8 mouse cellular contexts compared by ENCODE assay signal in the genomic region with DNA sequence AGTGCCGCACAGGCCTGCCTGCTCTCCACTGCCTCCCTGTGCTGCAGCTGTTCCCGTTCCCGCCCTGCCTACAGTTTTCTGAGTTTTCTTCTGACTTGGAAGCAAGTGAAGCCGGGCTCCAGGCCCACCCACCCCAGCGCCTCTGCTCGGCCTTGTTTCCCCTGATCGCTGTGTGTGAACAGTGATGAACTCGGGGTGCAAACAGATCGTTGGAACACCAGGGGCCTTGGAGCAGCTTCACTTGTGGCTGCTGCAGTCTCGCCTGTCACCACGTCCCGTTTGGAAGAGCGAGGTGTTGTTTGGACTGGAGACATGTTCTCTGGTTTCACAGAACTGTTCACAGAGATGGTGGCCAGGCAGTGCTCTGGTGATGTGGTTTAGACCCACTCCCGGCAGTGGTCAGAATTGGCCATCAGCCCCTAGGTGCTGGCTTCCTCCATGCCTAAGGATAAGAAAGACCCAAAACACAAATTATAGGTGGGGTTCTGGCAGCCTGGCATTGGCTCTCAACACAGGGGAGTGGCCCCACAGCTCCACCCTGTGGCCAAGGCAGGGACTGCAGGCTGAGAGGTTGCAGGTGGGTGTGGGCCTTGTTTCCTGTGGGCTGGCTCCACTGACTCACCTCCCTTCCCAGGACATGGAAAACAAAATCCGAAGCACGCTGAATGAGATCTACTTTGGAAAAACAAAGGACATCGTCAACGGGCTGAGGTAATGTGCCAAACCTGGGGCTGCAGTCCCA. TPM values are rescaled to one million over a fixed set of nuclear protein-coding genes. Genes with fewer than 3 reads are reported as not detected.
DNase-seq lines count a peak whose midpoint lies in the region; ATAC-seq and TF ChIP-seq lines count a peak whose summit lies in the region.

No protein-coding gene starts in this region.

- no peak overlapping the region for H3K4me3 ChIP-seq in embryonic fibroblast, embryonic 13.5 days (ENCODE audit: insufficient read depth, low read length)

- H3K27ac ChIP-seq in embryonic fibroblast, embryonic 13.5 days (ENCODE audit: insufficient read depth, low read length) = no peak overlapping the region

- DNase-seq in cerebellum, adult 11 months = peak; percentile 78
- DNase-seq in adrenal gland, postnatal 4 days (ENCODE audit: low spot score in 2 of 2) = peak; percentile 78
- peak; percentile 88 to 95 for DNase-seq in left cerebral cortex, adult 18-20 months (ENCODE audit: low spot score in 2 of 2)
- DNase-seq in spleen, postnatal 14 days (ENCODE audit: low spot score in 2 of 2) = peak; percentile 63 to 75

- no peaks in the 10 kb centered on the region for H3K4me1 ChIP-seq in embryonic fibroblast, embryonic 13.5 days (ENCODE audit: control insufficient read depth, insufficient read depth, low read length)

- TF ChIP-seq CTCF in embryonic fibroblast, embryonic 13.5 days (IDR thresholded peaks at IDR 0.05; ENCODE audit: borderline replicate concordance, insufficient read depth, low read length) = peak; percentile 96

- no peak for TF ChIP-seq POLR2A in embryonic fibroblast, embryonic 13.5 days (IDR thresholded peaks at IDR 0.05; ENCODE audit: low read depth, low read length)

- ATAC-seq in cerebellum, adult (ENCODE audit: insufficient number of reproducible peaks, low FRiP score, low TSS enrichment) = no peak
- peak; percentile 56 to 65 for ATAC-seq in hematopoietic stem cell, adult 5-6 weeks (replicated peaks in 1 of 2; ENCODE audit: insufficient read depth in 1 of 2, low FRiP score in 2 of 2, low TSS enrichment in 1 of 2, low read depth in 1 of 2, poor library complexity in 2 of 2, severe bottlenecking in 2 of 2)
- peak; percentile 62 for ATAC-seq in megakaryocyte-erythroid progenitor cell, adult 5-6 weeks (replicated peaks; ENCODE audit: low FRiP score, low TSS enrichment, poor library complexity, severe bottlenecking)

RNA-seq across cellular contexts. Expression of a gene that starts 23.2 kb away (rescaled TPM):
- 10 to 100 TPM in 1 of 2 experiments, 1 to 10 TPM in 1; 9.8 to 10.6 TPM for total RNA-seq in adrenal gland, postnatal 4 days (2021)
- polyA plus RNA-seq in embryonic fibroblast, embryonic 13.5 days (2011; ENCODE audit: insufficient read length, low read depth, missing spikeins) = 11.3 and 12.3 TPM in 2 replicates
- total RNA-seq in hematopoietic stem cell, adult 5-6 weeks (2017) = 0.94 TPM in 1 of 2 replicates, not detected in the other
- 10 to 100 TPM; 15.0 to 15.8 TPM for total RNA-seq in left cerebral cortex, adult 18-20 months (2021)
- total RNA-seq in megakaryocyte-erythroid progenitor cell, adult 5-6 weeks (2014; fragmentation: Nextera tagmentation) = 2.3 and 3.1 TPM in 2 replicates
- 4.0 and 6.6 TPM in 2 replicates for total RNA-seq in megakaryocyte-erythroid progenitor cell, adult 5-6 weeks (2017)

RNA-seq across cellular contexts. Expression of a gene that starts 23.3 kb away (rescaled TPM):
- 10 to 100 TPM; 63.6 to 67.5 TPM for total RNA-seq in adrenal gland, postnatal 4 days (2021)
- polyA plus RNA-seq in embryonic fibroblast, embryonic 13.5 days (2011; ENCODE audit: insufficient read length, low read depth, missing spikeins) = 17.1 and 18.1 TPM in 2 replicates
- total RNA-seq in hematopoietic stem cell, adult 5-6 weeks (2017) = 7.9 and 16.1 TPM in 2 replicates
- 10 to 100 TPM; 26.8 to 27.0 TPM for total RNA-seq in left cerebral cortex, adult 18-20 months (2021)
- 32.1 and 33.8 TPM in 2 replicates for total RNA-seq in megakaryocyte-erythroid progenitor cell, adult 5-6 weeks (2014; fragmentation: Nextera tagmentation)
- total RNA-seq in megakaryocyte-erythroid progenitor cell, adult 5-6 weeks (2017) = 8.8 and 14.8 TPM in 2 replicates
